8 mouse cellular contexts compared by ENCODE assay signal in the genomic region with DNA sequence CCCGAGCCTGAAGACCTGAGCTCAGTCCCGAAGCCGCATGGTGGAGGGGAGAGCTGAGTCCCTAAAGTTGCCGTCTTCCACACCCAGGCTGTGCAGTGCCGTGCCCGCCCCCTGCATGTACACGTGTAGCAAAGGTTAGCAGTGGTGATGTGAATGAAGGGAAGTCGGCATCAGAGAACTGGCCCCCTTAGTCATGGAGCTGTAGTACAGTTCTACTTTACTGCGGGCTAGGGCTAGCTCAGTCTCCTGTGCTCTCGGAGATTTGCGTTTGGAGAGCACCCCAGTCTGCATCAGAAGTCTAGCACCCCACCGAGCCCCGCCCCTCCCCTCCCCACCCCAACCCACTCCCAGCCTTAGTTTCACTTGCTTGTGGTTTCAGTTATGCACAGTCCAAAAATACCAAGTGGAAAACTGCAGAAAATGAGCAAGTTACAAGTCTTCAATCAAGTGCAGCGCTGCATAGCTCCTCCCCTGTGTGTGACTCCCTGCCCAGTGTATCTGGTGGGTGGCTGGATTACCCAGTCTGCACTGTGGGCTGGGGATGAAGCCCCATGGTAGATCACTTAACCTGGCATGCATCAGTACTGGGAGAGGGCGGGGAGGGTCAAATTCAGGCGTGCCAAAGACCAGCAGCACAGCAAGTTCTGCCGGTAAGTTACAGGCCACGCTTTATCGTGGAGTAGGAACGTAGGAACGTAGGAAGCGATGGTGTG. TPM values are rescaled to one million over a fixed set of nuclear protein-coding genes. Genes with fewer than 3 reads are reported as not detected.
DNase-seq lines count a peak whose midpoint lies in the region; ATAC-seq and TF ChIP-seq lines count a peak whose summit lies in the region.

No protein-coding gene starts in this region.

- peak overlapping the region; percentile 95 for H3K27ac ChIP-seq in lung, embryonic 14.5 days (ENCODE audit: low read depth)
- peak overlapping the region; percentile 14; the same call in 1 of the 2 replicates for H3K27ac ChIP-seq in embryonic facial prominence, embryonic 11.5 days (replicated peaks; ENCODE audit: low read depth, low read length)
- H3K27ac ChIP-seq in neural tube, embryonic 12.5 days = peak overlapping the region; percentile 47

- H3K9ac ChIP-seq in lung, embryonic 14.5 days = peak overlapping the region; percentile 48
- no peak overlapping the region for H3K9ac ChIP-seq in embryonic facial prominence, embryonic 11.5 days (replicated peaks; ENCODE audit: low read length)
- H3K9ac ChIP-seq in neural tube, embryonic 12.5 days = 0 out of 2 replicates have a peak overlapping the region, but pooled peaks have one; percentile 17

- peaks cover 25% of the 10 kb centered on the region for H3K4me1 ChIP-seq in lung, embryonic 14.5 days (ENCODE audit: insufficient read depth)
- H3K4me1 ChIP-seq in embryonic facial prominence, embryonic 11.5 days (ENCODE audit: control insufficient read depth, insufficient read depth, low read length) = peaks cover 16% of the 10 kb centered on the region
- peaks cover 59% of the 10 kb centered on the region for H3K4me1 ChIP-seq in neural tube, embryonic 12.5 days

- H3K4me2 ChIP-seq in lung, embryonic 14.5 days = peak overlapping the region; percentile 64
- no peak overlapping the region for H3K4me2 ChIP-seq in embryonic facial prominence, embryonic 11.5 days (ENCODE audit: low read depth, low read length)
- peak overlapping the region; percentile 57 for H3K4me2 ChIP-seq in neural tube, embryonic 12.5 days (replicated peaks)

- no peaks in the 10 kb centered on the region for H3K27me3 ChIP-seq in lung, embryonic 14.5 days (ENCODE audit: insufficient read depth, low read length)
- H3K27me3 ChIP-seq in embryonic facial prominence, embryonic 11.5 days (ENCODE audit: control insufficient read depth, insufficient read depth, low read length) = no peaks in the 10 kb centered on the region
- no peaks in the 10 kb centered on the region for H3K27me3 ChIP-seq in neural tube, embryonic 12.5 days (replicated peaks)

- H3K9me3 ChIP-seq in lung, embryonic 14.5 days (ENCODE audit: low read depth, low read length) = no peaks in the 10 kb centered on the region
- H3K9me3 ChIP-seq in embryonic facial prominence, embryonic 11.5 days (replicated peaks; ENCODE audit: control insufficient read depth, low read length) = no peaks in the 10 kb centered on the region
- H3K9me3 ChIP-seq in neural tube, embryonic 12.5 days = no peaks in the 10 kb centered on the region

- 47% methylated on average over 22 of the region's 22 CpGs for WGBS in lung, embryonic 14.5 days
- WGBS in embryonic facial prominence, embryonic 11.5 days = 60% methylated on average over 22 of the region's 22 CpGs
- 56% methylated on average over 22 of the region's 22 CpGs for WGBS in neural tube, embryonic 12.5 days

- ATAC-seq in lung, embryonic 14.5 days (ENCODE audit: insufficient read depth) = no peak
- ATAC-seq in embryonic facial prominence, embryonic 11.5 days (replicated peaks; ENCODE audit: insufficient number of reproducible peaks, low FRiP score, low TSS enrichment, low read depth) = no peak
- no peak for ATAC-seq in neural tube, embryonic 12.5 days (ENCODE audit: low FRiP score, low read depth)

- no peak for TF ChIP-seq CTCF in lung, embryonic 14.5 days (IDR thresholded peaks at IDR 0.05; ENCODE audit: low read depth)

- DNase-seq in lung, embryonic 14.5 days = no peak
- no peak for DNase-seq in lung, postnatal 10 days
- no peak for DNase-seq in embryonic facial prominence, embryonic 11.5 days (ENCODE audit: low spot score)
- peak; percentile 22 to 61 for DNase-seq in kidney, postnatal 25 days
- no peak for DNase-seq in layer of hippocampus, adult 8-10 months (ENCODE audit: low spot score in 2 of 2)
- no peak for DNase-seq in cerebellum, adult 11-12 months
- no peak for DNase-seq in embryo, embryonic 10 days (ENCODE audit: low spot score)

- peak overlapping the region; percentile 25 for H3K4me3 ChIP-seq in lung, embryonic 14.5 days (ENCODE audit: low read depth, low read length)
- H3K4me3 ChIP-seq in embryonic facial prominence, embryonic 11.5 days (ENCODE audit: low read depth, low read length) = no peak overlapping the region
- H3K4me3 ChIP-seq in neural tube, embryonic 12.5 days = 0 out of 2 replicates have a peak overlapping the region, but pooled peaks have one; percentile 23

- peaks cover 13% of the 10 kb centered on the region; the same call in 1 of the 2 replicates for H3K36me3 ChIP-seq in lung, embryonic 14.5 days (ENCODE audit: insufficient read depth)
- H3K36me3 ChIP-seq in embryonic facial prominence, embryonic 11.5 days (replicated peaks; ENCODE audit: control insufficient read depth, insufficient read depth, low read depth, low read length) = no peaks in the 10 kb centered on the region
- peaks cover 4% of the 10 kb centered on the region; the same call in 1 of the 2 replicates for H3K36me3 ChIP-seq in neural tube, embryonic 12.5 days

RNA-seq across cellular contexts. Expression of gene Ap5z1, which starts 22.3 kb away (rescaled TPM):
- polyA plus RNA-seq in lung, embryonic 14.5 days (2014; fragmentation: Nextera tagmentation; extraction: Ambion mirVana) = 8.9 and 9.9 TPM in 2 replicates
- 5.5 and 8.0 TPM in 2 replicates for polyA plus RNA-seq in embryonic facial prominence, embryonic 11.5 days (2014; fragmentation: Nextera tagmentation; extraction: Ambion mirVana)
- 15.7 and 17.7 TPM in 2 replicates for polyA plus RNA-seq in neural tube, embryonic 12.5 days (2016; fragmentation: Nextera tagmentation; extraction: Ambion mirVana)
- total RNA-seq in layer of hippocampus, adult 8-10 months (2022) = 10 to 100 TPM; 22.8 to 30.2 (median 26.2) TPM

RNA-seq across cellular contexts. Expression of gene Foxk1, which starts 40.2 kb away (rescaled TPM):
- polyA plus RNA-seq in lung, embryonic 14.5 days (2014; fragmentation: Nextera tagmentation; extraction: Ambion mirVana) = 5.4 and 7.9 TPM in 2 replicates
- polyA plus RNA-seq in embryonic facial prominence, embryonic 11.5 days (2014; fragmentation: Nextera tagmentation; extraction: Ambion mirVana) = 2.9 and 3.4 TPM in 2 replicates
- 6.2 and 7.2 TPM in 2 replicates for polyA plus RNA-seq in neural tube, embryonic 12.5 days (2016; fragmentation: Nextera tagmentation; extraction: Ambion mirVana)
- total RNA-seq in layer of hippocampus, adult 8-10 months (2022) = 10 to 100 TPM; 45.5 to 49.7 (median 48.7) TPM

Comparison
In these comparisons a context has a peak if more than half of its experiments do, and no peak if none do; other contexts are left out.
1. DNase-seq: peak in kidney, postnatal 25 days (2 of 2); none in lung, embryonic 14.5 days (single experiment), lung, postnatal 10 days (single experiment), embryonic facial prominence, embryonic 11.5 days (single experiment), layer of hippocampus, adult 8-10 months (0 of 2), cerebellum, adult 11-12 months (single experiment) and embryo, embryonic 10 days (single experiment).
2. H3K27ac ChIP-seq: peak in every context shown above with its lines; median percentile 95 in lung, embryonic 14.5 days; 47 in neural tube, embryonic 12.5 days; 14 in embryonic facial prominence, embryonic 11.5 days.